Mouse (Mus musculus) heart, postnatal 0 days (tissue): ENCODE data around the gene Rala.

Experiments
- CTCF ChIP-seq: IDR thresholded peaks from 2 replicates; pipeline ENCODE4 v1.5.1; 2016; ENCODE audit warnings: antibody characterized with exemption, control low read depth, low read depth
- EP300 ChIP-seq: IDR thresholded peaks from 2 replicates; pipeline ENCODE4 v1.6.1; 2016; ENCODE audit warnings: antibody characterized with exemption, low read depth

- no peak for TF ChIP-seq EP300
- peak; percentile 64 for TF ChIP-seq CTCF
These were observed 106.2 kb downstream of the Rala start for GRCm38 (mm10) chr13:17837610-17838483.
